ENCODE assay signal across 16 mouse cellular contexts in the genomic region with DNA sequence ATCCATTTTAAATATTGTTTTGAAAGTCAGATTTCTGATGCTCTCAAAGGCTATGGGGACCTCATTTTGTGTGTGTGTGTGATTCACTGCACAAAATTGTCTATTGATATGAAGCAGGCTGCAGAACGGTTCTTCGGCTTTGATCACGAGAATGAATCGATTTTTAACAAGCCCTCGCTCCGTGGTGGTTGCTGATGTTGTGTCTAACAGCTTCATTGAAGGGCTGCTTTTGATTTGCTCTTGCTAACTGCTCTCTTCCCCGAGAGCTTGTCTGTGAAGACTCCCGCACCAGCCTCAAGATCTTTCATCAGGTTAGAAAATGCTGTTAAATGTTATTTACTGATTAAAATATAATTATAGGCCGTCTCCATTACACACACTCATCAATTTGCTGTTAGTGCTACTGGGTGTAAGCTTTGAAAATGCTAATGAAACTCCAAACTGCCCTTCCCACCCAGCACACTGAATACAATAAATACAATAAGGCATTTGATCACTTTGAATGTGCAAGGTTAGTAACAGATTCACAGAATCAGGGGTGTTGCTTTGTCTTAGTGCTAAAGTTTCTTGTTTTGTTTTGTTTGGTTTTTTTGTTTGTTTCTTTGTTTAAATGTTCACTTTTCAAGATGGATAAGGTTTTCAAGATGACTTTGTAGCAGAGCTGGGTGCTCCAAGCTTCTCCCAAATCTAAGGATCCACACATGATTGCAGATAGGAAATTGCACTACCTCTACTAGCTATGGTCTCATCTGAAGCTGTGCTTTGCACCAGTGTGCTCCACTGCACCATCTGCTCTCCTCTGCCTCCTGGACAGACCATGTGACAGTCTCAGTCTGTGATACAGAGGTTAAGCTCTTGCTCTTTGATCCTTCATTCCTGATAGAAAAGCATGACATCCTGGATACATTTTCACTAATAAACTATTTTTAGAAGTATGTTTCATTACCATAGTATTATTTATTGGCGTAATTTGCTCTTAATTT.
DNase-seq lines count a peak whose midpoint lies in the region; ATAC-seq and TF ChIP-seq lines count a peak whose summit lies in the region.
"Had no signal": no experiment of that assay in that cellular context is flagged by ENCODE, and none has a peak within 500 bp of the region (broad histone marks: within the 10 kb centered on the region; RNA-seq: fewer than 3 reads in every experiment).

No protein-coding gene starts in this region.

- peak; percentile 87 for ATAC-seq in forebrain, embryonic 13.5 days
- peak; percentile 76 for ATAC-seq in hindbrain, embryonic 14.5 days (ENCODE audit: low FRiP score)
- ATAC-seq in midbrain, embryonic 16.5 days: peak; percentile 84

- H3K9ac ChIP-seq in forebrain, embryonic 13.5 days: no peak overlapping the region
- H3K9ac ChIP-seq in hindbrain, embryonic 14.5 days: no peak overlapping the region
- 0 out of 2 replicates have a peak overlapping the region, but pooled peaks have one; percentile 35 for H3K9ac ChIP-seq in midbrain, embryonic 16.5 days (ENCODE audit: low read depth, low read length)
- H3K9ac ChIP-seq: liver, embryonic 14.5 days had no signal

- H3K9me3 ChIP-seq in forebrain, embryonic 13.5 days (replicated peaks): no peaks in the 10 kb centered on the region
- no peaks in the 10 kb centered on the region for H3K9me3 ChIP-seq in hindbrain, embryonic 14.5 days (ENCODE audit: control insufficient read depth, low read length)
- H3K9me3 ChIP-seq in midbrain, embryonic 16.5 days (replicated peaks; ENCODE audit: control insufficient read depth, low read length, poor library complexity, severe bottlenecking): no peaks in the 10 kb centered on the region

- H3K4me1 ChIP-seq in forebrain, embryonic 13.5 days: peaks cover 16% of the 10 kb centered on the region
- peaks cover 16% of the 10 kb centered on the region for H3K4me1 ChIP-seq in hindbrain, embryonic 14.5 days (replicated peaks; ENCODE audit: control insufficient read depth, insufficient read depth, low read length)
- H3K4me1 ChIP-seq in midbrain, embryonic 16.5 days (ENCODE audit: control insufficient read depth, insufficient read depth, low read length): peaks cover 13% of the 10 kb centered on the region

- DNase-seq in brain, embryonic 14.5 days (ENCODE audit: low read depth): peak; percentile 75
- DNase-seq in hindbrain, embryonic 14.5 days (ENCODE audit: low spot score): no peak
- no peak for DNase-seq in heart, postnatal 14 days
- DNase-seq in frontal cortex, postnatal 10 days (ENCODE audit: low spot score in 2 of 2): no peak
- DNase-seq in cerebellum, adult 11-12 months: no peak
- no peak for DNase-seq in gastrocnemius, postnatal 36 days
- DNase-seq: adrenal gland, postnatal 36 days; heart, postnatal 36 days; kidney, adult 2 months; left cerebral cortex, postnatal 4 days; lung, postnatal 14 days; right cerebral cortex, postnatal 4 days had no signal

- WGBS in forebrain, embryonic 13.5 days: 23% methylated on average over 10 of the region's 10 CpGs
- 36% methylated on average over 10 of the region's 10 CpGs for WGBS in hindbrain, embryonic 14.5 days
- 15% methylated on average over 10 of the region's 10 CpGs for WGBS in midbrain, embryonic 16.5 days

- no peak overlapping the region for H3K4me3 ChIP-seq in forebrain, embryonic 13.5 days
- H3K4me3 ChIP-seq in hindbrain, embryonic 14.5 days (replicated peaks; ENCODE audit: low read length): no peak overlapping the region
- no peak overlapping the region for H3K4me3 ChIP-seq in midbrain, embryonic 16.5 days (ENCODE audit: low read depth, low read length)
- H3K4me3 ChIP-seq: erythroblast, embryonic 14.5 days had no signal

- H3K27me3 ChIP-seq in forebrain, embryonic 13.5 days: no peaks in the 10 kb centered on the region
- no peaks in the 10 kb centered on the region for H3K27me3 ChIP-seq in hindbrain, embryonic 14.5 days (ENCODE audit: control insufficient read depth, insufficient read depth, low read length)
- H3K27me3 ChIP-seq in midbrain, embryonic 16.5 days (ENCODE audit: control insufficient read depth, insufficient read depth, low read depth, low read length): no peaks in the 10 kb centered on the region

- intact Hi-C loops in heart, postnatal 14 days (cut with DNase I): no loop called here
- intact Hi-C loops in gastrocnemius, postnatal 36 days (cut with DNase I): no loop called here

- H3K36me3 ChIP-seq in forebrain, embryonic 13.5 days (ENCODE audit: poor library complexity, severe bottlenecking): no peaks in the 10 kb centered on the region
- no peaks in the 10 kb centered on the region for H3K36me3 ChIP-seq in hindbrain, embryonic 14.5 days (replicated peaks; ENCODE audit: control insufficient read depth, insufficient read depth)
- H3K36me3 ChIP-seq in midbrain, embryonic 16.5 days (ENCODE audit: control insufficient read depth, insufficient read depth, low read length): no peaks in the 10 kb centered on the region

- TF ChIP-seq POLR2A in brain, embryonic 14.5 days (IDR thresholded peaks at IDR 0.05; ENCODE audit: borderline replicate concordance, extremely low read depth, insufficient read depth, insufficient read length, poor library complexity, severe bottlenecking): no peak

- peak overlapping the region; percentile 27 for H3K4me2 ChIP-seq in forebrain, embryonic 13.5 days
- peak overlapping the region; percentile 5; the same call in 1 of the 2 replicates for H3K4me2 ChIP-seq in hindbrain, embryonic 14.5 days (replicated peaks)
- peak overlapping the region; percentile 24 for H3K4me2 ChIP-seq in midbrain, embryonic 16.5 days (ENCODE audit: low read length)

- TF ChIP-seq CTCF in brain, embryonic 14.5 days (IDR thresholded peaks at IDR 0.05; ENCODE audit: borderline replicate concordance, extremely low read depth, insufficient read depth, insufficient read length): no peak

- peak overlapping the region; percentile 48; the same call in 1 of the 2 replicates for H3K27ac ChIP-seq in forebrain, embryonic 13.5 days
- H3K27ac ChIP-seq in hindbrain, embryonic 14.5 days: 0 out of 2 replicates have a peak overlapping the region, but pooled peaks have one; percentile 1
- peak overlapping the region; percentile 20 for H3K27ac ChIP-seq in midbrain, embryonic 16.5 days (ENCODE audit: low read length)
- H3K27ac ChIP-seq: liver, embryonic 14.5 days had no signal
